Mouse (Mus musculus) kidney, embryonic 16.5 days (tissue): ENCODE data around the gene Tmsb15a. TPM values are rescaled to one million over a fixed set of nuclear protein-coding genes. Genes with fewer than 3 reads are reported as not detected.

Source experiments
- ATAC-seq: fragments of 200-750 bp; cut with Nextera tagmentation; 2 replicates; pipeline ENCODE4 v1.8.0; 2017; ENCODE audit warnings: moderate TSS enrichment; ENCODE audit not compliant: low FRiP score, low TSS enrichment
- H3K27ac ChIP-seq: fragments of 300-500 bp; sonication (generic); 2 replicates; pipeline ENCODE4 v1.5.1; 2014; ENCODE audit warnings: low read length
- H3K27me3 ChIP-seq: fragments of 300-500 bp; sonication (generic); 2 replicates; pipeline ENCODE4 v1.6.1; 2014; ENCODE audit warnings: low read length, control low read depth, mixed read lengths; ENCODE audit not compliant: insufficient read depth
- H3K36me3 ChIP-seq: fragments of 300-500 bp; sonication (generic); 2 replicates; pipeline ENCODE4 v1.6.1; 2014; ENCODE audit warnings: low read length, control low read depth, mixed read lengths; ENCODE audit not compliant: insufficient read depth
- H3K4me1 ChIP-seq: fragments of 300-500 bp; sonication (generic); 2 replicates; pipeline ENCODE4 v1.6.1; 2014; ENCODE audit warnings: low read length, control low read depth, mixed read lengths; ENCODE audit not compliant: insufficient read depth
- H3K4me2 ChIP-seq: fragments of 300-500 bp; sonication (generic); replicated peaks from 2 replicates; pipeline ENCODE4 v1.6.1; 2014; ENCODE audit warnings: low read depth, low read length
- H3K4me3 ChIP-seq: fragments of 300-500 bp; sonication (generic); 2 replicates; pipeline ENCODE4 v1.5.1; 2014; ENCODE audit warnings: mild to moderate bottlenecking, low read length
- H3K9ac ChIP-seq: fragments of 300-500 bp; sonication (generic); replicated peaks from 2 replicates; pipeline ENCODE4 v1.6.1; 2014; ENCODE audit warnings: low read length
- H3K9me3 ChIP-seq: fragments of 300-500 bp; sonication (generic); 2 replicates; pipeline ENCODE4 v1.6.1; 2016; ENCODE audit warnings: low read length, control low read depth
- WGBS: fragments of 180-500 bp; shearing (Covaris S2); extraction: QIAGEN DNeasy Blood & Tissue Kit; methylation state at CpG from one replicate; pipeline ENCODE4 v1.1.7; 2014; 5-methylcytosine and 5-hydroxymethylcytosine counted together
- microRNA-seq: library from miRNA; unstranded; fragments of <30 nt; microRNA quantifications from one replicate; pipeline ENCODE4, GENCODE M21; 2016
- polyA plus RNA-seq: library from polyadenylated mRNA; unstranded; fragments of >200 nt; fragmentation: Nextera tagmentation; extraction: Ambion mirVana; gene quantifications from 2 replicates; pipeline ENCODE4 v1.2.1, GENCODE M21; 2015

Tmsb15a gene
- polyA plus RNA-seq, 1 experiment from 2014 or later: not detected

DNA sequence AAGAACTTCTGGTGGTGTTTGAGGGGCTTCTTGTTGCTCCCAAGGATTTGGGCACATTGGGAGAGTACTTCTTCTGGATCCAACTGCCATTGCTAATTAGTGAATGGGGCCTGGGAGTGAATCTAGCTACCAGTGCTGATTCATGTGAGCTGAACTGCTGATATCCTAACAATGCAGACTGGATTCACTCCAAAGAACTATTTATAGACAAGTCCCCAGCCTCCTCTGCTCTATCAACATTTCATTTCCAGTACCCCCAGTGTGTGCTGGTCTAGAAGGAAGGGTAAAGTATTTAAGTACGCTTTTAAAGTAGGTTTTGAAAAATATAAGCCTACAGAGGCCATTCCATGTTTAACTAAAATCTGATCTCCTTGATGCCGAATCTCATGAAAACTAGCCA lies 12.2 kb downstream of the Tmsb15a start:
- no peak for ATAC-seq
- no peak overlapping the region for H3K4me2 ChIP-seq
- H3K36me3 ChIP-seq: no peaks in the 10 kb centered on the region
- peaks cover 12% of the 10 kb centered on the region; the same call in 1 of the 2 replicates for H3K27me3 ChIP-seq
- WGBS: 81% methylated on average over 2 of the region's 2 CpGs
- H3K4me3 ChIP-seq: no peak overlapping the region
- no peak overlapping the region for H3K9ac ChIP-seq
- H3K27ac ChIP-seq: no peak overlapping the region
- H3K9me3 ChIP-seq: no peaks in the 10 kb centered on the region
- no peaks in the 10 kb centered on the region for H3K4me1 ChIP-seq

DNA sequence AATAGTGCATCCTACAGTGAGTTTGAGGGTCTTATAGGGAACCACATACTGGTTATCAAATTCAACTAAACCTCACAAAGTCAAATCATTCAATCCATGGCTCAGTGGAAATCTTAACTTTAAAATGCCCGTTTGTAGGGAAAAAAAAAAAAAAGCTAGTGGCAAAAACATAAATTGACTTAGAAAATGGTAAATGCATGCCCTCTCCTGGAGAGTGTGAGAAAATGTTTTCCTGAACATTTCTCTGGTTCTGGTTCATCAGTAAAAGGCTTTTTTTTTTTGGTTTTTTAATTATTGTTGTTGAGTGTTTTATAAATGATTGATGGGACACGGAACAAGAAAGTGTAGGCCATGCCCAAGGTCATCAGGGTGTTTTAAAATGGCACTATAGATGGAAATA lies 20.7 kb downstream of the Tmsb15a start:
- H3K9ac ChIP-seq: no peak overlapping the region
- H3K27me3 ChIP-seq: peaks cover 6% of the 10 kb centered on the region; the same call in 1 of the 2 replicates
- no peaks in the 10 kb centered on the region for H3K4me1 ChIP-seq
- no peak overlapping the region for H3K4me2 ChIP-seq
- no peak overlapping the region for H3K4me3 ChIP-seq
- no peak for ATAC-seq
- H3K36me3 ChIP-seq: no peaks in the 10 kb centered on the region
- 29% methylated on average over 2 of the region's 2 CpGs for WGBS
- no peak overlapping the region for H3K27ac ChIP-seq
- no peaks in the 10 kb centered on the region for H3K9me3 ChIP-seq

DNA sequence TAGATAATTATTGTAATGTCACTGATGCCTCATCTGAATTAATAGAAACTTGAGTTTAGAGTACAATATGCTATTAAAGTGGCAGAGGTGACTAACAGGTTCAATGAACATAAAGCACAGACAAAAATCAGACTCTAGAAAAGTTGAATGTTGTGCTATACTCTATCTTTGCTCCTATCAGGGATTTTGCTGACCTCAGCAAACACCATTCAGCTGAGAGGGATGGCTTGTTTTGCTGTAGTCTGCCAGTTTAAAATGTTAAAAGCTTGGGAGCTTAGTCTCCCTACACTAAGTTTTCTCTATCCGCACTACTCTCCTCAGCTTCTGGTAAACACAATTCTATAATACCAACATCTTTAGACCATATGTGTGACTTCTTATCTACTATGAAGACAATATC lies 21.9 kb downstream of the Tmsb15a start:
- H3K9ac ChIP-seq: no peak overlapping the region
- no peaks in the 10 kb centered on the region for H3K36me3 ChIP-seq
- no peaks in the 10 kb centered on the region for H3K4me1 ChIP-seq
- H3K27ac ChIP-seq: no peak overlapping the region
- no peak for ATAC-seq
- no peak overlapping the region for H3K4me2 ChIP-seq
- H3K4me3 ChIP-seq: no peak overlapping the region
- H3K27me3 ChIP-seq: peaks cover 5% of the 10 kb centered on the region; the same call in 1 of the 2 replicates
- WGBS: 91% methylated on average over 1 of the region's 1 CpGs
- no peaks in the 10 kb centered on the region for H3K9me3 ChIP-seq

- Histone ChIP-seq H3K9ac (no peak within 1 kb of the TSS), H3K27ac (no peak within 1 kb of the TSS), H3K4me2 (no peak within 1 kb of the TSS), H3K9me3 (no peaks in the 10 kb centered on the region), H3K4me1 (no peaks in the 10 kb centered on the region), H3K4me3 (no peak within 1 kb of the TSS), H3K36me3 (no peaks in the 10 kb centered on the region), H3K27me3 (peaks cover 3% of the 10 kb centered on the region; the same call in 1 of the 2 replicates)
- 67% methylated on average over 1 of the region's 1 CpGs for WGBS
- ATAC-seq: no peak
Observed at GRCm38 (mm10) chrX:135693633-135694032, 31.4 kb downstream of the Tmsb15a start, which contains the start of gene Tcp11x2. TSS of gene Tcp11x2 (minus strand) at chrX:135693790.

- H3K9ac ChIP-seq: no peak overlapping the region
- ATAC-seq: no peak
- H3K9me3 ChIP-seq: no peaks in the 10 kb centered on the region
- WGBS: 74% methylated on average over 3 of the region's 3 CpGs
- H3K27ac ChIP-seq: no peak overlapping the region
- H3K36me3 ChIP-seq: no peaks in the 10 kb centered on the region
- no peaks in the 10 kb centered on the region for H3K4me1 ChIP-seq
- H3K27me3 ChIP-seq: peaks cover 3% of the 10 kb centered on the region; the same call in 1 of the 2 replicates
- H3K4me2 ChIP-seq: no peak overlapping the region
- H3K4me3 ChIP-seq: no peak overlapping the region
Observed at GRCm38 (mm10) chrX:135687802-135688201, 37.3 kb downstream of the Tmsb15a start.

GRCm38 (mm10) chrX:135681858-135682257 lies 43.2 kb downstream of the Tmsb15a start:
- no peaks in the 10 kb centered on the region for H3K4me1 ChIP-seq
- no peak for ATAC-seq
- no peak overlapping the region for H3K9ac ChIP-seq
- H3K4me2 ChIP-seq: no peak overlapping the region
- H3K9me3 ChIP-seq: no peaks in the 10 kb centered on the region
- no peak overlapping the region for H3K27ac ChIP-seq
- WGBS: 78% methylated on average over 2 of the region's 2 CpGs
- H3K4me3 ChIP-seq: no peak overlapping the region
- no peaks in the 10 kb centered on the region for H3K36me3 ChIP-seq
- H3K27me3 ChIP-seq: peaks cover 3% of the 10 kb centered on the region; the same call in 1 of the 2 replicates

Small RNA genes within 50 kb of the gene (microRNA-seq; reads per million reads assigned to microRNA genes)
- not detected for gene Mir7646

Other genes starting within 250 kb of the Tmsb15a start
- gene AV320801, start 230.7 kb downstream of the Tmsb15a start, polyA plus RNA-seq: not detected in 2 replicates
- not detected in 2 replicates for gene Nxf7, start 126.5 kb downstream of the Tmsb15a start, polyA plus RNA-seq
- not detected in 2 replicates for gene Prame, start 97.6 kb downstream of the Tmsb15a start, polyA plus RNA-seq
- not detected in 2 replicates for gene Tcp11x2, start 31.5 kb downstream of the Tmsb15a start, polyA plus RNA-seq
- 9.9 and 10.2 TPM in 2 replicates for gene Armcx5, start 17.5 kb upstream of the Tmsb15a start, polyA plus RNA-seq
- gene Gprasp1, start 17.5 kb upstream of the Tmsb15a start, polyA plus RNA-seq: 46.2 and 48.0 TPM in 2 replicates
- 53.8 and 55.5 TPM in 2 replicates for gene Bhlhb9, start 72.3 kb upstream of the Tmsb15a start, polyA plus RNA-seq
- 24.6 and 26.3 TPM in 2 replicates for gene Gprasp2, start 113.8 kb upstream of the Tmsb15a start, polyA plus RNA-seq